Mouse (Mus musculus) CH12.LX (cell line): ENCODE measurements around the gene Mcur1. TPM values are rescaled to one million over a fixed set of nuclear protein-coding genes. Genes with fewer than 3 reads are reported as not detected.
A peak's percentile ranks its signal among the peaks of the same experiment; 100 is the strongest.

Experiments
- DNase-seq: peaks from one replicate; pipeline ENCODE4 v3.0.0-alpha.2; 2013; ENCODE audit errors: extremely low read depth
- H3K27ac ChIP-seq: 2 replicates; pipeline ENCODE4 v1.5.1; 2012; ENCODE audit warnings: low read depth, mild to moderate bottlenecking, control low read depth, moderate library complexity; ENCODE audit not compliant: insufficient read depth
- H3K27me3 ChIP-seq: replicated peaks from 2 replicates; pipeline ENCODE3; 2012; ENCODE audit warnings: inconsistent platforms
- H3K36me3 ChIP-seq, 2 experiments: replicated peaks in 1 of 2; 2 replicates each; pipeline versions ENCODE3 to v1.6.1; 2012; ENCODE audit warnings: inconsistent platforms in 1 of 2, low read length in 1 of 2, mild to moderate bottlenecking in 1 of 2, mixed read lengths in 1 of 2, moderate library complexity in 1 of 2; ENCODE audit not compliant: control insufficient read depth in 1 of 2, insufficient read depth in 1 of 2
- H3K4me1 ChIP-seq, 2 experiments: 2 replicates each; pipeline ENCODE4 v1.6.1; 2012; ENCODE audit warnings: inconsistent platforms in 1 of 2, moderate library complexity in 1 of 2; ENCODE audit not compliant: insufficient read depth in 2 of 2, control insufficient read depth in 1 of 2
- H3K4me2 ChIP-seq: 2 replicates; pipeline ENCODE4 v1.6.1; 2012; ENCODE audit warnings: low read depth, mild to moderate bottlenecking, control low read depth; ENCODE audit not compliant: poor library complexity, insufficient read depth, severe bottlenecking
- H3K4me3 ChIP-seq, 3 experiments: fragments of 150-350 bp in 1 of 3; sonication (generic) in 1 of 3; replicated peaks in 1 of 3; 2 replicates each; pipeline versions ENCODE3 to v1.5.1; 2011 to 2012; ENCODE audit warnings: low read depth in 2 of 3, low read length in 2 of 3, mild to moderate bottlenecking in 2 of 3, moderate library complexity in 2 of 3, control low read depth in 1 of 3, improper control_type of control experiment in 1 of 3, inconsistent platforms in 1 of 3, mixed read lengths in 1 of 3; ENCODE audit not compliant: poor library complexity in 1 of 3
- H3K79me2 ChIP-seq: replicated peaks from 2 replicates; pipeline ENCODE4 v1.6.1; 2012; ENCODE audit warnings: mild to moderate bottlenecking, moderate library complexity; ENCODE audit not compliant: control insufficient read depth, poor library complexity, insufficient read depth, severe bottlenecking; ENCODE audit errors: extremely low read depth
- H3K9ac ChIP-seq: 2 replicates; pipeline ENCODE4 v1.6.1; 2012; ENCODE audit warnings: low read depth, mild to moderate bottlenecking, control low read depth, moderate library complexity; ENCODE audit not compliant: insufficient read depth
- H3K9me3 ChIP-seq: replicated peaks from 2 replicates; pipeline ENCODE3; 2012; ENCODE audit warnings: low read length, inconsistent platforms, mixed read lengths
- BHLHE40 ChIP-seq: IDR thresholded peaks from 2 replicates; pipeline ENCODE4 v1.6.1; 2011; ENCODE audit warnings: mild to moderate bottlenecking, low read depth, low read length, improper control_type of control experiment
- CHD1 ChIP-seq: IDR thresholded peaks from 2 replicates; pipeline ENCODE4 v1.6.1; 2012; ENCODE audit warnings: low read depth, low read length, improper control_type of control experiment, inconsistent platforms
- CHD2 ChIP-seq: IDR thresholded peaks from 2 replicates; pipeline ENCODE4 v1.6.1; 2011; ENCODE audit warnings: low read length, improper control_type of control experiment
- CTCF ChIP-seq, 2 experiments: IDR thresholded peaks in 1 of 2; conservative IDR thresholded peaks in 1 of 2; 2 replicates each; pipeline ENCODE4 v1.5.1; 2011 to 2012; ENCODE audit warnings: low read depth in 2 of 2, low read length in 2 of 2, improper control_type of control experiment in 1 of 2, inconsistent platforms in 1 of 2, mild to moderate bottlenecking in 1 of 2, moderate library complexity in 1 of 2
- E2F4 ChIP-seq: IDR thresholded peaks from 2 replicates; pipeline ENCODE4 v1.6.1; 2011; ENCODE audit warnings: low read depth, low read length, improper control_type of control experiment; ENCODE audit not compliant: insufficient replicate concordance
- EP300 ChIP-seq: IDR thresholded peaks from 2 replicates; pipeline ENCODE4 v1.6.1; 2011; ENCODE audit warnings: low read length, improper control_type of control experiment
- IRF4 ChIP-seq: IDR thresholded peaks from 2 replicates; pipeline ENCODE4 v1.6.1; 2014; ENCODE audit warnings: low read depth, mild to moderate bottlenecking, inconsistent platforms, low read length, improper control_type of control experiment
- JUN ChIP-seq: IDR thresholded peaks from 2 replicates; pipeline ENCODE4 v1.6.1; 2011; ENCODE audit warnings: low read depth, mild to moderate bottlenecking, low read length, improper control_type of control experiment, moderate library complexity; ENCODE audit not compliant: insufficient read depth
- KAT2A ChIP-seq: IDR thresholded peaks from 2 replicates; pipeline ENCODE4 v1.6.1; 2012; ENCODE audit warnings: low read length, improper control_type of control experiment, inconsistent platforms; ENCODE audit not compliant: insufficient replicate concordance
- MAFK ChIP-seq: IDR thresholded peaks from 2 replicates; pipeline ENCODE4 v1.6.1; 2011; ENCODE audit warnings: low read length, improper control_type of control experiment; ENCODE audit not compliant: insufficient replicate concordance
- MAZ ChIP-seq: IDR thresholded peaks from 2 replicates; pipeline ENCODE4 v1.6.1; 2012; ENCODE audit warnings: low read depth, mild to moderate bottlenecking, inconsistent platforms, low read length, improper control_type of control experiment, moderate library complexity
- MEF2A ChIP-seq: IDR thresholded peaks from 2 replicates; pipeline ENCODE4 v1.6.1; 2014; ENCODE audit warnings: low read depth, mild to moderate bottlenecking, inconsistent platforms, low read length, improper control_type of control experiment, borderline replicate concordance
- MXI1 ChIP-seq: IDR thresholded peaks from 2 replicates; pipeline ENCODE4 v1.6.1; 2011; ENCODE audit warnings: mild to moderate bottlenecking, low read depth, low read length, improper control_type of control experiment
- PAX5 ChIP-seq: IDR thresholded peaks from 2 replicates; pipeline ENCODE4 v1.6.1; 2012; ENCODE audit warnings: low read length, inconsistent platforms, mixed read lengths
- POLR2AphosphoS2 ChIP-seq: IDR thresholded peaks from 2 replicates; pipeline ENCODE4 v1.6.1; 2011; ENCODE audit warnings: low read depth, low read length, improper control_type of control experiment
- RAD21 ChIP-seq: IDR thresholded peaks from 2 replicates; pipeline ENCODE4 v1.6.1; 2011; ENCODE audit warnings: low read depth, mild to moderate bottlenecking, low read length, improper control_type of control experiment, moderate library complexity
- SMC3 ChIP-seq: IDR thresholded peaks from 2 replicates; pipeline ENCODE4 v1.6.1; 2011; ENCODE audit warnings: low read depth, low read length, improper control_type of control experiment
- TCF12 ChIP-seq: IDR thresholded peaks from 2 replicates; pipeline ENCODE4 v1.6.1; 2014; ENCODE audit warnings: low read depth, mild to moderate bottlenecking, inconsistent platforms, low read length, improper control_type of control experiment
- UBTF ChIP-seq: IDR thresholded peaks from 2 replicates; pipeline ENCODE4 v1.6.1; 2012; ENCODE audit warnings: low read depth, mild to moderate bottlenecking, inconsistent platforms, low read length, improper control_type of control experiment, moderate library complexity
- USF1 ChIP-seq: IDR thresholded peaks from 2 replicates; pipeline ENCODE4 v1.6.1; 2014; ENCODE audit warnings: low read depth, mild to moderate bottlenecking, inconsistent platforms, low read length, improper control_type of control experiment
- USF2 ChIP-seq: conservative IDR thresholded peaks from 2 replicates; pipeline ENCODE4 v1.6.1; 2011; ENCODE audit warnings: low read depth, low read length, improper control_type of control experiment
- ZC3H11A ChIP-seq: IDR thresholded peaks from 2 replicates; pipeline ENCODE4 v1.6.1; 2012; ENCODE audit warnings: low read depth, mild to moderate bottlenecking, inconsistent platforms, low read length, improper control_type of control experiment
- ZMIZ1 ChIP-seq: IDR thresholded peaks from 2 replicates; pipeline ENCODE4 v1.6.1; 2012; ENCODE audit warnings: low read depth, mild to moderate bottlenecking, inconsistent platforms, low read length, improper control_type of control experiment
- ZNF384 ChIP-seq: IDR thresholded peaks from 2 replicates; pipeline ENCODE4 v1.6.1; 2012; ENCODE audit warnings: low read depth, low read length, improper control_type of control experiment, inconsistent platforms
- dilution Hi-C: fragments of 300-500 bp; cut with MboI; formaldehyde crosslinking; loops from 2 replicates; pipeline ENCODE4 v1.14.3; 2020; ENCODE audit warnings: low sequenced_read_pairs; ENCODE audit not compliant: extremely low pct_unique_long_range_greater_than_20kb, extremely low pct_ligation_motif_present
- in situ Hi-C: fragments of 300-500 bp; cut with MboI; formaldehyde crosslinking; loops from 3 replicates; pipeline ENCODE4 v1.14.3; 2019; ENCODE audit warnings: low sequenced_read_pairs, low pct_ligation_motif_present, low pct_unique_long_range_greater_than_20kb, mixed read lengths
- polyA plus RNA-seq: library from polyadenylated mRNA; unstranded; fragments of >175 nt; gene quantifications from 2 replicates; pipeline ENCODE4 v1.2.1, GENCODE M21; 2012; ENCODE audit warnings: low read depth; ENCODE audit not compliant: insufficient read length
- total RNA-seq, 2 experiments: library from RNA; depleted of rRNA; stranded (reverse); fragments of 300-350 nt in 1 of 2; fragments of >200 nt in 1 of 2; gene quantifications; 2 replicates each; pipeline ENCODE4 v1.2.3; 2012 to 2014

Gene Mcur1
- total and polyA plus RNA-seq, 3 experiments = 4.7 to 12.5 (median 6.3) TPM

GRCm38 (mm10) chr13:43595896-43596295, 35.9 kb upstream of the Mcur1 start:
- peak; percentile 67 for DNase-seq
- Histone ChIP-seq H3K9ac (no peak overlapping the region), H3K79me2 (no peaks in the 10 kb centered on the region), H3K36me3 (no peaks in the 10 kb centered on the region), H3K4me3 (no peak overlapping the region), H3K27ac (no peak overlapping the region), H3K4me1 (no peaks in the 10 kb centered on the region), H3K9me3 (no peaks in the 10 kb centered on the region), H3K4me2 (no peak overlapping the region), H3K27me3 (no peaks in the 10 kb centered on the region)
- dilution Hi-C loops (no loop called here), in situ Hi-C loops (loop anchor here (5.0 kb wide), 1 partner anchor 136 kb away; no protein-coding TSS in a partner anchor)
- TF ChIP-seq RAD21 (peak; percentile 95), SMC3 (peak; percentile 80), UBTF (no peak), BHLHE40 (0 out of 2 replicates have a peak, but pooled peaks have one; percentile 41), E2F4 (no peak), CTCF (conservative IDR thresholded peaks at IDR 0.05 in 1 of 2, IDR thresholded peaks at IDR 0.05 in 1 of 2; ENCODE audit: low read depth in 2 of 2, low read length in 2 of 2) (peak; percentile 57 to 93), MXI1 (no peak), PAX5 (no peak), POLR2AphosphoS2 (no peak), MEF2A (no peak), TCF12 (no peak), MAFK (no peak), KAT2A (no peak), MAZ (no peak), EP300 (no peak), ZMIZ1 (no peak), ZC3H11A (peak; percentile 29; the same call in 1 of the 2 replicates), CHD2 (no peak), USF2 (no peak), IRF4 (no peak), ZNF384 (no peak), CHD1 (no peak)

GRCm38 (mm10) chr13:43592681-43593068, 32.7 kb upstream of the Mcur1 start:
- no peak overlapping the region for H3K4me3 ChIP-seq

More at GRCm38 (mm10) chr13:43592681-43593068, 32.7 kb upstream of the Mcur1 start:
- Histone ChIP-seq H3K36me3 (no peaks in the 10 kb centered on the region), H3K79me2 (no peaks in the 10 kb centered on the region), H3K4me1 (no peaks in the 10 kb centered on the region), H3K4me2 (no peak overlapping the region), H3K27me3 (no peaks in the 10 kb centered on the region), H3K9ac (no peak overlapping the region), H3K9me3 (no peaks in the 10 kb centered on the region), H3K27ac (no peak overlapping the region)
- in situ Hi-C loops (no loop called here), dilution Hi-C loops (no loop called here)
- DNase-seq = no peak
- TF ChIP-seq MXI1 (no peak), CHD2 (no peak), USF1 (no peak), USF2 (no peak), JUN (no peak), BHLHE40 (no peak), CTCF (conservative IDR thresholded peaks at IDR 0.05 in 1 of 2, IDR thresholded peaks at IDR 0.05 in 1 of 2; ENCODE audit: low read depth in 2 of 2, low read length in 2 of 2) (no peak), IRF4 (no peak)
